Mouse (Mus musculus) limb, embryonic 14.5 days (tissue): ENCODE measurements at regions not wholly inside any gene's neighbourhood (a gene's known extent, or its start where the extent isn't known, plus 50 kb on each side); places are given as distances from the start of the nearest gene placed in this dataset.

Source experiments
- ATAC-seq: fragments of 200-750 bp; cut with Nextera tagmentation; 2 replicates; pipeline ENCODE4 v1.8.0; 2017; ENCODE audit warnings: low read depth, moderate number of reproducible peaks, moderate TSS enrichment; ENCODE audit not compliant: low FRiP score
- DNase-seq: peaks from one replicate; pipeline ENCODE4 v3.0.0-alpha.2; 2015; ENCODE audit warnings: low spot score
- H3K27ac ChIP-seq: fragments of 300-500 bp; sonication (generic); replicated peaks from 2 replicates; pipeline ENCODE4 v1.5.1; 2014; ENCODE audit warnings: low read depth, mild to moderate bottlenecking, low read length, moderate library complexity, mixed read lengths
- H3K27me3 ChIP-seq: fragments of 300-500 bp; sonication (generic); 2 replicates; pipeline ENCODE4 v1.6.1; 2014; ENCODE audit warnings: low read length, mixed read lengths; ENCODE audit not compliant: control insufficient read depth, insufficient read depth
- H3K36me3 ChIP-seq: fragments of 300-500 bp; sonication (generic); 2 replicates; pipeline ENCODE4 v1.6.1; 2014; ENCODE audit warnings: mild to moderate bottlenecking, low read length, moderate library complexity, mixed read lengths; ENCODE audit not compliant: control insufficient read depth, insufficient read depth
- H3K4me1 ChIP-seq: fragments of 300-500 bp; sonication (generic); 2 replicates; pipeline ENCODE4 v1.6.1; 2014; ENCODE audit warnings: antibody characterized with exemption, low read length, mixed read lengths; ENCODE audit not compliant: control insufficient read depth, insufficient read depth
- H3K4me2 ChIP-seq: fragments of 300-500 bp; sonication (generic); replicated peaks from 2 replicates; pipeline ENCODE4 v1.6.1; 2014; ENCODE audit warnings: low read depth, mild to moderate bottlenecking, low read length, moderate library complexity; ENCODE audit not compliant: severe bottlenecking
- H3K4me3 ChIP-seq: fragments of 300-500 bp; sonication (generic); replicated peaks from 2 replicates; pipeline ENCODE4 v1.5.1; 2014; ENCODE audit warnings: low read length
- H3K9ac ChIP-seq: fragments of 300-500 bp; sonication (generic); 2 replicates; pipeline ENCODE4 v1.6.1; 2014; ENCODE audit warnings: mild to moderate bottlenecking, low read depth, low read length, moderate library complexity; ENCODE audit not compliant: severe bottlenecking
- H3K9me3 ChIP-seq: fragments of 300-500 bp; sonication (generic); 2 replicates; pipeline ENCODE4 v1.6.1; 2016; ENCODE audit warnings: low read length; ENCODE audit not compliant: control insufficient read depth
- POLR2A ChIP-seq: fragments of 200-500 bp; IDR thresholded peaks from 2 replicates; pipeline ENCODE4 v1.8.0; 2012; ENCODE audit warnings: inconsistent platforms, mild to moderate bottlenecking, moderate library complexity, borderline replicate concordance; ENCODE audit not compliant: insufficient read depth, insufficient read length; ENCODE audit errors: extremely low read depth
- WGBS: fragments of 180-500 bp; shearing (Covaris S2); extraction: QIAGEN DNeasy Blood & Tissue Kit; methylation state at CpG from one replicate; pipeline ENCODE4 v1.1.7; 2014; 5-methylcytosine and 5-hydroxymethylcytosine counted together

DNA sequence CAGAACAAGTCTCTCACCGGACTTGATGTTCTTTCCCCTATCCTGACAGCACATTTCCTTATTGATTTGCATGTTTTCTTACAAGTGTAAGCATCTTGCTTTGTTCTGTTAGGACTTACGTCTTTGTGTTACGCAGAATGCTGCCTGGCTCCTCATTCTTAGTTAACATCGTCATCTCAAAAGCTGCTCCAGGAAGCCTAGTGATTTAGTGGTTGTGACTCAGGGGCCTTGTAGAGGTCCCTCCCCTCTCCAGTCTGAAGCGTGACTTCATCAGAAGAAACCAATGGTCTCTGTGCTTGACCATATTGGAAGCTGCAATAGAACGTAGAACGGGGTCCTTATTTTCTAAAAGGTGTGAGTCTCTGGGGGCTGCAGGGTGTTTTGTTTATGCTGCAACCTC is 122.9 kb downstream of the Tmem38b start:
- ATAC-seq = no peak
- Histone ChIP-seq H3K9ac (no peak overlapping the region), H3K4me3 (no peak overlapping the region), H3K27ac (no peak overlapping the region), H3K36me3 (no peaks in the 10 kb centered on the region), H3K4me2 (no peak overlapping the region), H3K27me3 (no peaks in the 10 kb centered on the region), H3K4me1 (0 out of 2 replicates have a peak, but pooled peaks cover 6% of the 10 kb centered on the region), H3K9me3 (no peaks in the 10 kb centered on the region)
- DNase-seq = no peak
- no peak for TF ChIP-seq POLR2A
- 81% methylated on average over 7 of the region's 7 CpGs for WGBS

DNA sequence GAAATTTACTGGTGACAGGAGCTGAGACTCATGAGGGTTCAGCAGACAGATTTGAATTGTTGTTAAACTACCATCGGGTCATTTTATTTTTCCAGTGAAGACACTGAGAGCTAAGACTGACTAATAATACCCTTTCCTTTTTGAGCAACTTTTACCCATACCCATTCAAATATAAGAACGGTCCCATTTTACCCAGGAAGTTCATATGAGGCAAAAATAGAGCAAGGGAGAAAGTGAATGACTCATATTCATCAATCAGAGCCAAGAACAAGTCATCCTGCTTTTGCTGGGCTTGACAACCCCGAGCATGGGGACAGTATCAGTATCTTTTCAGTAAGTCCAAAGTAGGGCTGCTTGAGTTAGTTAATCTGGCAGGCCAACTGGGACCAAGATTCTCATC is 123.3 kb downstream of the Tmem38b start:
- Histone ChIP-seq H3K9ac (no peak overlapping the region), H3K9me3 (no peaks in the 10 kb centered on the region), H3K36me3 (no peaks in the 10 kb centered on the region), H3K27ac (no peak overlapping the region), H3K4me1 (0 out of 2 replicates have a peak, but pooled peaks cover 6% of the 10 kb centered on the region), H3K4me2 (no peak overlapping the region), H3K4me3 (no peak overlapping the region), H3K27me3 (no peaks in the 10 kb centered on the region)
- TF ChIP-seq POLR2A = no peak
- WGBS = 87% methylated on average over 3 of the region's 3 CpGs
- ATAC-seq (no peak), DNase-seq (no peak)

DNA sequence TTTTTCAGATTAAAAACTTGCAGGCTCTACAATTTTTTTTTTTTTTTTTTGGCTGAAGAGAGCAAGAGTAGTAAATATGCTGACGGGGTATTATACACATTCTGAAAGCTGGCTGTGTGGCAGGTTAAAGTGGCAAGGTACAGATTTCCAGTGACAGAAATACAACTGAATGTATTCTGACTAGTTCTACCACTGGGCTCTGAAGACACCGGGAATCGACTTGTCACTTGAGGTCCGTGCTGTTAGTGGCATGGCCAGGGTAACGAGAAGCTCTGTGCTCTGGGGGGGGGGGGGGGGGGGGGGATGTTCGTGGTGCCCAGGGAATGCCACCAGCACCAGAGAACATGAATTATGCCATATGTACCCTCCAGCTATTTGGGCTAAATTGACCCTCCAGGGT is 124.7 kb downstream of the Tmem38b start:
- DNase-seq (no peak), ATAC-seq (no peak)
- H3K4me2 ChIP-seq = no peak overlapping the region
- H3K9ac ChIP-seq = no peak overlapping the region
- no peak for TF ChIP-seq POLR2A
- WGBS = 58% methylated on average over 5 of the region's 6 CpGs
- H3K27me3 ChIP-seq = no peaks in the 10 kb centered on the region
- no peaks in the 10 kb centered on the region for H3K36me3 ChIP-seq
- H3K4me3 ChIP-seq = no peak overlapping the region
- H3K9me3 ChIP-seq = no peaks in the 10 kb centered on the region
- no peak overlapping the region for H3K27ac ChIP-seq
- H3K4me1 ChIP-seq = 0 out of 2 replicates have a peak, but pooled peaks cover 6% of the 10 kb centered on the region

DNA sequence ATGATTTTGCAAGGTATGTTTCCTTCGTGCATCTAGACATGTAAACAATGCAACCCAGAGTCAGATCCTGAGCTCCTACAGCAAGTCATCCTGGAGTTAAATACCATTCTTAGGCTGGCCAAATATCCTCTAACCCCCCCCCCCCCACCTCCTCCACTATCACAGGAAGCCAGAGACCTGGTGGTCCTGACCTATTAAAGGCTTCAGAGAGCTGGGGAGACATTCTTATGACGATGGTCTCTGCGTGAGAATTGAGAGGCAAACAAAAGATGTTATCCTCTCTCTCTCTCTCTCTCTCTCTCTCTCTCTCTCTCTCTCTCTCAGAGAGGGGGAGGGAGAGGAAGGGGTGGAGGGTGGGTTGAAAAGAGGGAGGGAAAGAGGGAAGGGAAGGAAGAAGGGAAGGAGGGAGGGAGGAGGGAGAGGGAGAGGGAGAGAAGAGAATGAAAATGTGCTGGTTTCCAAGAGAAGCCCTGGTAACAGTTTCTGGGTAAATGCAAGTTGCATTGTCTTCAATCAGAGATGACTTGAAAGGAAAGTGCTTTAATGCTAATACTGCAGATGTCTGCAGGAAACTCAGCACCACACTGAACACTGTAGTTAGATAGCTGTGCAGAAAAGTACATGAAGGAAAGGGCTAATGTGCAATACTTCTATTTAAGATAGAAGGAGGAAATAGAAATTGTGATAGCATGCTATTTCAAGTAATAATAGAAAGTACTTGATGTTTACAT is 125.3 kb downstream of the Tmem38b start:
- H3K4me1 ChIP-seq = 0 out of 2 replicates have a peak, but pooled peaks cover 6% of the 10 kb centered on the region
- no peak for TF ChIP-seq POLR2A
- DNase-seq (no peak), ATAC-seq (no peak)
- H3K9me3 ChIP-seq = no peaks in the 10 kb centered on the region
- no peak overlapping the region for H3K4me2 ChIP-seq
- H3K36me3 ChIP-seq = no peaks in the 10 kb centered on the region
- no peak overlapping the region for H3K4me3 ChIP-seq
- no peaks in the 10 kb centered on the region for H3K27me3 ChIP-seq
- H3K9ac ChIP-seq = no peak overlapping the region
- WGBS = 32% methylated on average over 3 of the region's 3 CpGs
- no peak overlapping the region for H3K27ac ChIP-seq

DNA sequence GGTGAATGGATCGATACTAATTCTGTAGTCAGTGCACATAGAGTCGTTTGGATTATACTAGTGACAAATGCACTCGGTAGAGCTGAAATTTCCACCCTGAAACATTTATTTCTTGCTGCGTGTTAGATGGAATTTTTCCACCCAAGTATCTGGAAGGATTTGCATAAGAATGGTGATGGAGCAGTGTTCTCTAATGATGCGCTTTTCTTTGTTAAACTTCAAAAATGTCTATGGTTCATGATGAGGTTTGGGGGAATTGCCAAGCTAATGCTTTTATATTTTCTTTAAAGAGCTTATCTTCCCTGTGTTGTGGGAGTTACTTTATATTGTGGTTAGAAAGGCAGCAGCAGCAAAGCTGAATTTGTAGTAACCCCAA is 125.9 kb downstream of the Tmem38b start:
- H3K27ac ChIP-seq = no peak overlapping the region
- WGBS = 78% methylated on average over 5 of the region's 5 CpGs
- no peak for TF ChIP-seq POLR2A
- no peak overlapping the region for H3K4me2 ChIP-seq
- no peaks in the 10 kb centered on the region for H3K27me3 ChIP-seq
- ATAC-seq (no peak), DNase-seq (no peak)
- H3K36me3 ChIP-seq = no peaks in the 10 kb centered on the region
- H3K9ac ChIP-seq = no peak overlapping the region
- H3K4me3 ChIP-seq = no peak overlapping the region
- no peaks in the 10 kb centered on the region for H3K9me3 ChIP-seq
- 0 out of 2 replicates have a peak, but pooled peaks cover 6% of the 10 kb centered on the region for H3K4me1 ChIP-seq

DNA sequence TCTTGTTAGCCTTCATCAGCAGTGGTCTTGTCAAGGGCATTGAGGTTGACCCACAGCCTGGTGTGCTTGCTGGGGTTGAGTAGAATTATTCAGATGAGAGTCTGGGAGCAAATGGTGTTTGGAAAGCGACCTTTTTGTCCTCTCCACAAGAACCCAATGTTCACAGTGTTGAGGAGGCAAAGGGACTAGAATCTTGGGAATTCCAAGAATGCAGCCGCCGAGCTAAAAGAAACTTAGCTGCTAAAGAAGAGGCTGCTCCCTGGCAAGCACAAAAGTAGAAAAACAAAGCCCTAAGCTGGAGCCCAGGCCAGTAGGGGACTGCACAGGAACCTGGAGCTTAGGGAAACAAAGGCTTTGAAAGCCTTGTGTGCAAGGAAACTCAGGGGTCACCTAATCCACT is 126.4 kb downstream of the Tmem38b start:
- H3K9me3 ChIP-seq = no peaks in the 10 kb centered on the region
- no peak overlapping the region for H3K4me2 ChIP-seq
- H3K9ac ChIP-seq = no peak overlapping the region
- DNase-seq = no peak
- H3K36me3 ChIP-seq = no peaks in the 10 kb centered on the region
- no peaks in the 10 kb centered on the region for H3K27me3 ChIP-seq
- H3K27ac ChIP-seq = no peak overlapping the region
- WGBS = 15% methylated on average over 3 of the region's 3 CpGs
- no peak for TF ChIP-seq POLR2A
- H3K4me1 ChIP-seq = 0 out of 2 replicates have a peak, but pooled peaks cover 6% of the 10 kb centered on the region
- no peak for ATAC-seq
- no peak overlapping the region for H3K4me3 ChIP-seq
